Mouse (Mus musculus) CH12.LX (cell line): ENCODE measurements at regions not wholly inside any gene's neighbourhood (a gene's known extent, or its start where the extent isn't known, plus 50 kb on each side); places are given as distances from the start of the nearest gene placed in this dataset.

ENCODE experiments used
- DNase-seq: peaks from one replicate; pipeline ENCODE4 v3.0.0-alpha.2; 2013; ENCODE audit errors: extremely low read depth
- H3K27ac ChIP-seq: 2 replicates; pipeline ENCODE4 v1.5.1; 2012; ENCODE audit warnings: low read depth, mild to moderate bottlenecking, control low read depth, moderate library complexity; ENCODE audit not compliant: insufficient read depth
- H3K27me3 ChIP-seq: replicated peaks from 2 replicates; pipeline ENCODE3; 2012; ENCODE audit warnings: inconsistent platforms
- H3K36me3 ChIP-seq, 2 experiments: replicated peaks in 1 of 2; 2 replicates each; pipeline versions ENCODE3 to v1.6.1; 2012; ENCODE audit warnings: inconsistent platforms in 1 of 2, low read length in 1 of 2, mild to moderate bottlenecking in 1 of 2, mixed read lengths in 1 of 2, moderate library complexity in 1 of 2; ENCODE audit not compliant: control insufficient read depth in 1 of 2, insufficient read depth in 1 of 2
- H3K4me1 ChIP-seq, 2 experiments: 2 replicates each; pipeline ENCODE4 v1.6.1; 2012; ENCODE audit warnings: inconsistent platforms in 1 of 2, moderate library complexity in 1 of 2; ENCODE audit not compliant: insufficient read depth in 2 of 2, control insufficient read depth in 1 of 2
- H3K4me2 ChIP-seq: 2 replicates; pipeline ENCODE4 v1.6.1; 2012; ENCODE audit warnings: low read depth, mild to moderate bottlenecking, control low read depth; ENCODE audit not compliant: poor library complexity, insufficient read depth, severe bottlenecking
- H3K4me3 ChIP-seq, 3 experiments: fragments of 150-350 bp in 1 of 3; sonication (generic) in 1 of 3; replicated peaks in 1 of 3; 2 replicates each; pipeline versions ENCODE3 to v1.5.1; 2011 to 2012; ENCODE audit warnings: low read depth in 2 of 3, low read length in 2 of 3, mild to moderate bottlenecking in 2 of 3, moderate library complexity in 2 of 3, control low read depth in 1 of 3, improper control_type of control experiment in 1 of 3, inconsistent platforms in 1 of 3, mixed read lengths in 1 of 3; ENCODE audit not compliant: poor library complexity in 1 of 3
- H3K79me2 ChIP-seq: replicated peaks from 2 replicates; pipeline ENCODE4 v1.6.1; 2012; ENCODE audit warnings: mild to moderate bottlenecking, moderate library complexity; ENCODE audit not compliant: control insufficient read depth, poor library complexity, insufficient read depth, severe bottlenecking; ENCODE audit errors: extremely low read depth
- H3K9ac ChIP-seq: 2 replicates; pipeline ENCODE4 v1.6.1; 2012; ENCODE audit warnings: low read depth, mild to moderate bottlenecking, control low read depth, moderate library complexity; ENCODE audit not compliant: insufficient read depth
- H3K9me3 ChIP-seq: replicated peaks from 2 replicates; pipeline ENCODE3; 2012; ENCODE audit warnings: low read length, inconsistent platforms, mixed read lengths
- BHLHE40 ChIP-seq: IDR thresholded peaks from 2 replicates; pipeline ENCODE4 v1.6.1; 2011; ENCODE audit warnings: mild to moderate bottlenecking, low read depth, low read length, improper control_type of control experiment
- CHD2 ChIP-seq: IDR thresholded peaks from 2 replicates; pipeline ENCODE4 v1.6.1; 2011; ENCODE audit warnings: low read length, improper control_type of control experiment
- CTCF ChIP-seq, 2 experiments: IDR thresholded peaks in 1 of 2; conservative IDR thresholded peaks in 1 of 2; 2 replicates each; pipeline ENCODE4 v1.5.1; 2011 to 2012; ENCODE audit warnings: low read depth in 2 of 2, low read length in 2 of 2, improper control_type of control experiment in 1 of 2, inconsistent platforms in 1 of 2, mild to moderate bottlenecking in 1 of 2, moderate library complexity in 1 of 2
- ELF1 ChIP-seq: IDR thresholded peaks from 2 replicates; pipeline ENCODE4 v1.6.1; 2014; ENCODE audit warnings: low read depth, mild to moderate bottlenecking, inconsistent platforms, low read length, improper control_type of control experiment
- EP300 ChIP-seq: IDR thresholded peaks from 2 replicates; pipeline ENCODE4 v1.6.1; 2011; ENCODE audit warnings: low read length, improper control_type of control experiment
- JUN ChIP-seq: IDR thresholded peaks from 2 replicates; pipeline ENCODE4 v1.6.1; 2011; ENCODE audit warnings: low read depth, mild to moderate bottlenecking, low read length, improper control_type of control experiment, moderate library complexity; ENCODE audit not compliant: insufficient read depth
- KAT2A ChIP-seq: IDR thresholded peaks from 2 replicates; pipeline ENCODE4 v1.6.1; 2012; ENCODE audit warnings: low read length, improper control_type of control experiment, inconsistent platforms; ENCODE audit not compliant: insufficient replicate concordance
- MAFK ChIP-seq: IDR thresholded peaks from 2 replicates; pipeline ENCODE4 v1.6.1; 2011; ENCODE audit warnings: low read length, improper control_type of control experiment; ENCODE audit not compliant: insufficient replicate concordance
- MAX ChIP-seq: IDR thresholded peaks from 2 replicates; pipeline ENCODE4 v1.6.1; 2011; ENCODE audit warnings: low read length, improper control_type of control experiment
- MAZ ChIP-seq: IDR thresholded peaks from 2 replicates; pipeline ENCODE4 v1.6.1; 2012; ENCODE audit warnings: low read depth, mild to moderate bottlenecking, inconsistent platforms, low read length, improper control_type of control experiment, moderate library complexity
- MEF2A ChIP-seq: IDR thresholded peaks from 2 replicates; pipeline ENCODE4 v1.6.1; 2014; ENCODE audit warnings: low read depth, mild to moderate bottlenecking, inconsistent platforms, low read length, improper control_type of control experiment, borderline replicate concordance
- POLR2A ChIP-seq: IDR thresholded peaks from 2 replicates; pipeline ENCODE4 v1.6.1; 2011; ENCODE audit warnings: low read depth, mild to moderate bottlenecking, improper control_type of control experiment, low read length
- POLR2AphosphoS2 ChIP-seq: IDR thresholded peaks from 2 replicates; pipeline ENCODE4 v1.6.1; 2011; ENCODE audit warnings: low read depth, low read length, improper control_type of control experiment
- RAD21 ChIP-seq: IDR thresholded peaks from 2 replicates; pipeline ENCODE4 v1.6.1; 2011; ENCODE audit warnings: low read depth, mild to moderate bottlenecking, low read length, improper control_type of control experiment, moderate library complexity
- RCOR1 ChIP-seq: conservative IDR thresholded peaks from 2 replicates; pipeline ENCODE4 v1.6.1; 2012; ENCODE audit warnings: low read depth, mild to moderate bottlenecking, inconsistent platforms, low read length, improper control_type of control experiment
- SIN3A ChIP-seq: IDR thresholded peaks from 2 replicates; pipeline ENCODE4 v1.6.1; 2012; ENCODE audit warnings: low read length, improper control_type of control experiment, inconsistent platforms
- TCF12 ChIP-seq: IDR thresholded peaks from 2 replicates; pipeline ENCODE4 v1.6.1; 2014; ENCODE audit warnings: low read depth, mild to moderate bottlenecking, inconsistent platforms, low read length, improper control_type of control experiment
- ZNF384 ChIP-seq: IDR thresholded peaks from 2 replicates; pipeline ENCODE4 v1.6.1; 2012; ENCODE audit warnings: low read depth, low read length, improper control_type of control experiment, inconsistent platforms
- dilution Hi-C: fragments of 300-500 bp; cut with MboI; formaldehyde crosslinking; loops from 2 replicates; pipeline ENCODE4 v1.14.3; 2020; ENCODE audit warnings: low sequenced_read_pairs; ENCODE audit not compliant: extremely low pct_unique_long_range_greater_than_20kb, extremely low pct_ligation_motif_present
- in situ Hi-C: fragments of 300-500 bp; cut with MboI; formaldehyde crosslinking; loops from 3 replicates; pipeline ENCODE4 v1.14.3; 2019; ENCODE audit warnings: low sequenced_read_pairs, low pct_ligation_motif_present, low pct_unique_long_range_greater_than_20kb, mixed read lengths

- dilution Hi-C loops: no loop called here
- Histone ChIP-seq H3K27me3 (no peaks in the 10 kb centered on the region), H3K79me2 (no peaks in the 10 kb centered on the region), H3K27ac (no peak overlapping the region), H3K36me3 (no peaks in the 10 kb centered on the region), H3K4me2 (no peak overlapping the region)
- DNase-seq: no peak
- in situ Hi-C loops: no loop called here
- TF ChIP-seq BHLHE40 (no peak), MEF2A (no peak), SIN3A (no peak), CHD2 (no peak), RCOR1 (no peak)
- TF ChIP-seq, all 38 proteins: peak for 0
- Histone ChIP-seq H3K9me3 (peaks cover 34% of the 10 kb centered on the region), H3K4me3 (no peak overlapping the region), H3K9ac (no peak overlapping the region), H3K4me1 (no peaks in the 10 kb centered on the region)
Measured at GRCm38 (mm10) chr12:50873390-50874023, 224.6 kb upstream of the Prkd1 start.

DNA sequence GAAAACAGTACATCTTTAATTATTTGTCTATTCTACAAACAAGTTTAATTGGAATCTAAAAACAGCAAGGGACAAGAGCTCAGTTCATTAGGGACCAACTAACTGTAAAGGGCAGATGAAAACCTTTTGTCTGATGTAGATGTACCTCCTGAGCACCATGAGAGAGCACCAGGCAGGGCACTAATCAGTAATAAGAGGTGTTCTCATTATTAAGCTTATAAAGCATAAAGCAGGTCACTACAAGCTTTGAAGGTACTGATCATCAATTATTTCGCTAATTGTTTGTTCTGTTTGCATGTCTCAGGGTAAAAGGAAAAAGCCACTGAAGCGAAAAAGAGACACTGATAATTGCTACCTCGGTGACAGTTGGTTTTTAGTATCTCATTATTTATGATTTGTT lies 202.7 kb upstream of the Prkd1 start:
- H3K36me3 ChIP-seq: no peaks in the 10 kb centered on the region
- no peak overlapping the region for H3K27ac ChIP-seq
- H3K79me2 ChIP-seq: no peaks in the 10 kb centered on the region
- no peak overlapping the region for H3K9ac ChIP-seq
- no peak overlapping the region for H3K4me2 ChIP-seq
- dilution Hi-C loops (no loop called here), in situ Hi-C loops (no loop called here)
- H3K27me3 ChIP-seq: no peaks in the 10 kb centered on the region
- H3K9me3 ChIP-seq: peaks cover 23% of the 10 kb centered on the region
- no peak overlapping the region for H3K4me3 ChIP-seq
- no peaks in the 10 kb centered on the region for H3K4me1 ChIP-seq
- no peak for TF ChIP-seq TCF12
- TF ChIP-seq JUN: no peak
- TF ChIP-seq RCOR1: no peak
- no peak for TF ChIP-seq BHLHE40
- TF ChIP-seq CTCF (conservative IDR thresholded peaks at IDR 0.05 in 1 of 2, IDR thresholded peaks at IDR 0.05 in 1 of 2; ENCODE audit: low read depth in 2 of 2, low read length in 2 of 2): no peak
- no peak for TF ChIP-seq SIN3A
- TF ChIP-seq KAT2A: no peak
- no peak for TF ChIP-seq ELF1
- TF ChIP-seq POLR2AphosphoS2: no peak
- no peak for TF ChIP-seq RAD21
- TF ChIP-seq EP300: no peak
- no peak for TF ChIP-seq CHD2
- TF ChIP-seq ZNF384: no peak
- no peak for TF ChIP-seq POLR2A
- no peak for TF ChIP-seq MAZ
- TF ChIP-seq MAFK: no peak
- TF ChIP-seq MAX: no peak
- DNase-seq: no peak
